Mouse (Mus musculus): ENCODE measurements around the gene Smpd3.

Smpd3 gene

DNA sequence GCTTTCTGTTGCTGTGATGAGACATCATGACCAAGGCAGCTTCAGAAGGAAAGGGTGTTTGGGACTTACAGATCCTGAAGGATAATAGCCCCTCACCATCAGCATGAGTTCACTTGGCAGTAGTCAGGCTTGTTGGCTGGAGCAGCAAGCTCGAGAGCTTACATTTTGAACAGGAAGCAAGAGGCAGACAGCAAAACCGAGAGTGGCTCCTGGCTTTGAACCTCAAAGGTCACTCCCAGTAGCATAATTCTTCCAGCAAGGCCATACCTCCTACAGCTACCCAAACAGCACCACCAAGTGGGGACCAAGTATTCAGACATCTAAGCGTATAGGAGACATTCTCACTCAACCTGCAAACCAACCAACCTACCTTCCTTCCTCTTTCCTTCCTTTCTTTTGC lies 105.0 kb downstream of the Smpd3 start:
- no peak for DNase-seq (ENCODE audit: extremely low spot score)

DNA sequence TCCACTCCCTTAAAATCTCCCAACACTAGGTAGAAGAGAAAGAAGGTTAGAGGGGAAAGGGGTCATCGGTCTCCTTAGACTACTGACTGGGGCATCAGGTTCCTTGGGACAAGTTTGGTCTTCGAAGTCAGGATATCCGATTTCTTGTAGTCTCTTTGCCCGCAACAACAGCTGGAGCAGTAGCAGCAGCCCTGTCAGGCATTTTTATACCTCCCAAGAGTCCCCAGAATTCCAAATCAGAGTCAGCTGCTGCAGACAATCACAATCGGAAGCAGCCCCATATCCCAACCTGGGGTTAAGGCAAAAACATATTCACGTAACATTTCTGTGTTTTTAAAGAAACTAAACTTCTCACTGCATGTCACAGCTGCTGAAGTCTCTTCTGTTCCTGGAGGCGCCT lies 106.3 kb downstream of the Smpd3 start:
- no peak for DNase-seq (ENCODE audit: extremely low spot score)

- peak; percentile 60 for DNase-seq (ENCODE audit: extremely low spot score)
Observed at GRCm38 (mm10) chr8:106226589-106226988, 111.2 kb downstream of the Smpd3 start.

- no peak for DNase-seq (ENCODE audit: extremely low spot score)
Observed at GRCm38 (mm10) chr8:106219620-106220019, 118.2 kb downstream of the Smpd3 start.

DNA sequence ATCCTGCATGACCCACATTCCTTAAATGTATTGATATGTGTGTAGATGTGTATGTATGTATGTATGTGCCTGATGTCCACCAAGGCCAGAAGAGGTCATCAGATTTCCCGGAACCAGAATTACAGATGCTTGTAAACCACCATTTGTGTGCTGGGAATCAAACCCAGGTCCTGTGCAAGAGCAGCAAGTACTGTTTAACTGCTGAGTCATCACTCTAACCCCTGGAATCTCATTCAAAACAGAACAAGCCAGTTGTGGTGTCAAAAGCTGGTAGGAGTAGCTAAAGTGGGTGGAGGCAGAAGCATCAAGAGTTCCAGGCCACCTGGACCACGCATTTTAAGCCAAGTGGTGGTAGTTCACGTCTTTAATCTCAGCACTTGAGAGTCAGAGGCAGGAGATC lies 123.8 kb downstream of the Smpd3 start:
- DNase-seq (ENCODE audit: extremely low spot score) = no peak

DNA sequence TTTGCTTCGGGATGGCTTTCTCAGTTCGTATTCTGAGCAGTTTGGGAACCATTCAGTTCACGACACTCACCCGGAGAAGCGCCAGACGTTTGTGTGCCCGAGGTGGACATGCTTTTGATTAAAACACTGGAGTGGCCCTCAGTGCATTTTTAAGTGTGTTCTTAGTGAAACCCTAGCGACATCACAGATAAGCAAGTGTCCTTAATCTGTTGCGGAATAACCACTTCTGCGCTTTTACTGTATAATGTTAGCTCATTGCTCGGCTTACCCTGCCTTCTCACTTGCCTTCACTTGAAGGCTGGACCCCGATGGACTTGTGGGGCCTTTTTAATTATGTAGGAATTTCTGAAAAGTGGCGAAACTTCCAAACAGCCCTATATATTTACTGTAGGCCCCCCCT lies 126.4 kb downstream of the Smpd3 start:
- no peak for DNase-seq (ENCODE audit: extremely low spot score)

DNA sequence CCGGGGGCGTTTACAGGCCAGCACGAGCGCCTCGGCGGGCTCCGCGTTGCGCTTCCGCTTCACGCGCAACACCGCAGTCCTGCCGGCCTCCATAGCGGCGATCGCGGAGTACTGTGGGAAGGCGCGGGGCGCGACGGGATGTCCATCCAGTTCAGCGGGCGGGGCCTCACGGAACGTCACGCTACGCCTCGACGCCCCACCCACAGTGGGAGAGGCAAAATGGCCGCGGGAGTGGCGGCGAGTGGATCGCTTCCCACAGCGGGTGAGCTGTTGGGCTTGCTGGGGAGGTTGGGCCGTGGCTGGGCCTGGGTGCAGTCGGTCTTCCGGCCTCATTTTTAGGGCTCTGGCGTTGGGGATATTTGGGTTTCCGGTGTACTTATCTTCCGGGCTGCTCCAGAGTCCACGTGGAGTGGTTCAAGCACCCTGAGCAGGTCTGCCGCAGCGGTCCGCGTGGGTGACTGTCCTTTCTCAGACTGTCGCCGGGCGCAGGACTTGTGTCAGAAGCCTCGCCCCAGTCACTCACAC lies 126.9 kb downstream of the Smpd3 start, which contains the start of the genes Slc7a6os and Prmt7:
Gene Slc7a6os, minus strand, starts transcription at position 115 of the 525 bp plus-strand sequence.
Gene Prmt7, plus strand, starts transcription at position 116 of the 525 bp plus-strand sequence.
- peak; percentile 94 for DNase-seq (ENCODE audit: extremely low spot score)

DNA sequence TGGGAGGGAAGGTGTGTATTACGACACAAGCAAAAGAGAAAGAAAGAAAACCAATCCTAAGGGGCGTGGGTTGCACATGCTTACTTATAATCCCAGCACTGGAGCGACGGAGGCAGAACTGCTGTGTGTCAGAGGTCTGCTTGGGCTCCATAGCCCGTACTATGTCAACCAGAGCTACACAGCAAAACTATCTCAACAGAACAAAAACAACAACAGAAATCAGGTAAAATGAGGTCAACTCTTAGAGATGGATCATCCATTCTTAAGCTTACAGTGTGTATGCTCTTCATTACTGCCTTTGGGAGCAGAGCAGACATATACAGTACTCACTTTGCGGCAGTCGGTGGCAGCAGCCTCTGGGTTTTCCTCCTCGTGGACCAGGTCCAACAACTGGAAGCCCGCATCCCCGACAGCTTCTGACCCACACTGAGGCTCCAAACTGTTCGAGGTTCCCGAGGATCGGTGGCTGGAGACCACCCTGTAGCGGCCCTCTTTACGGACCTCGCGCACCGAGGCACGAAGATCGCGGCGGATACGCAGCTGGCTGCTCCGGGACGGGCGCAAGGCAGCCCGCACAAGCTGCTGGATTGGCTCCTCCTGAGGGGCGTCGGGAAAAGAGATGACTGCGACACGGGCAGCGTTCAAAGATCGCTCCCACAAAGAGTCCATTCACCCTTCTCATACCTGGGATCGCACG lies 127.6 kb downstream of the Smpd3 start:
- DNase-seq (ENCODE audit: extremely low spot score) = no peak

Measured in embryo, embryonic 9.5 days (tissue).